19 mouse cellular contexts compared by ENCODE assay signal in the genomic region with DNA sequence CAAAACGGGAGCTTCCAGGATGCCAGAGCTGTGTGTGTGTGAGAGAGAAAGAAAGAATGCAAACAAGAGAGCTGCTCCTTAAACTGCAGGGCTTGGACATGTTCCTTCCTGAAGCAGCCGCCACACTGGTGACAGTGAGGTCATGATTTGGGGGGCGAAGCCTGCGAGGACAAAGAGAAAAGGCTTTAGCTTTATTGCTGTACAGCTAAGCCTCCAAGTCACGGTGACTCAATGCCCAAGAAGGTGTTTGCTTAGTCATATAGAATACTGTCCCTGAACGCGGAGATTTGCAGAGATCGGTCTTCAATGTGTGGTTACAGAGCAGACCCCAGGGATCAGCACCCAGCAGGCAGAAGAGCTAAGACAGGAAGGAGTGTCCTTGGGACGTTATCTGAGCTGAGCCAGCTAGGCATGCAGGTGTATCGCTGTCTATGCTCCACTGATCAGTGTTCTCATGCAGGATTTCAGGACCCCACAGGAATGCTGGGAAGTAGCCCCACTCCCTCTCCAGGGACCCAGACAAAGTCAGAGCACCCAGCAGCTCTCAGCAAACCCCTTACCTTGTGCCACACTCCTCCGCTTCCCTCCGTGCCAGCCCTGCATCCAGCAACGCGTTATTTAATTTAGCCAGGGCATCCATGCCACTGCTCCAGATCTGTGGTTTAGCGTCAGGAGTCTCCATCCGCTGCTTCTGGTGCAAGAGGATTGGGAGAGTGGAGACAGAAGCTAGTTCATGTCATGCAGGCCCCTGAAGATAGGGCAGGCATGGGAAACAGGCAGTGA.
DNase-seq lines count a peak whose midpoint lies in the region; ATAC-seq and TF ChIP-seq lines count a peak whose summit lies in the region.
"Had no signal": no experiment of that assay in that cellular context is flagged by ENCODE, and none has a peak within 500 bp of the region (broad histone marks: within the 10 kb centered on the region; RNA-seq: fewer than 3 reads in every experiment).

No protein-coding gene starts in this region.

- H3K9ac ChIP-seq in midbrain, embryonic 12.5 days (replicated peaks) = no peak overlapping the region
- no peak overlapping the region for H3K9ac ChIP-seq in midbrain, postnatal 0 days (replicated peaks; ENCODE audit: low read length, poor library complexity, severe bottlenecking)
- no peak overlapping the region for H3K9ac ChIP-seq in midbrain, embryonic 14.5 days (replicated peaks; ENCODE audit: low read length)
- no peak overlapping the region for H3K9ac ChIP-seq in stomach, embryonic 16.5 days (ENCODE audit: low read length)
- H3K9ac ChIP-seq: embryonic facial prominence, embryonic 12.5 days; forebrain, embryonic 15.5 days; heart, embryonic 12.5 days; hindbrain, embryonic 15.5 days had no signal

- DNase-seq in heart, adult 11 months = peak; percentile 63
- DNase-seq in heart, postnatal 14 days = no peak
- no peak for DNase-seq in midbrain, postnatal 0 days (ENCODE audit: low spot score)
- peak; percentile 37 for DNase-seq in midbrain, embryonic 14.5 days
- no peak for DNase-seq in yolk sac, embryonic 10.5 days (ENCODE audit: low spot score)
- DNase-seq in spleen, adult 12 weeks (ENCODE audit: low spot score) = no peak
- DNase-seq: adrenal gland, adult 8-10 months; adrenal gland, postnatal 36 days; cerebellum, adult 8-10 months; cerebellum, postnatal 14 days; embryo, embryonic 11 days; gastrocnemius, postnatal 14 days; heart, postnatal 36 days had no signal

- no peaks in the 10 kb centered on the region for H3K27me3 ChIP-seq in midbrain, embryonic 12.5 days
- H3K27me3 ChIP-seq in midbrain, postnatal 0 days (ENCODE audit: insufficient read depth, low read length) = no peaks in the 10 kb centered on the region
- H3K27me3 ChIP-seq in midbrain, embryonic 14.5 days (ENCODE audit: control insufficient read depth, insufficient read depth, low read length) = no peaks in the 10 kb centered on the region
- no peaks in the 10 kb centered on the region for H3K27me3 ChIP-seq in stomach, embryonic 16.5 days (ENCODE audit: control insufficient read depth, insufficient read depth, low read length)
- H3K27me3 ChIP-seq: embryonic facial prominence, embryonic 12.5 days; forebrain, embryonic 15.5 days; hindbrain, embryonic 15.5 days had no signal

- no peaks in the 10 kb centered on the region for H3K9me3 ChIP-seq in midbrain, embryonic 12.5 days
- no peaks in the 10 kb centered on the region for H3K9me3 ChIP-seq in midbrain, postnatal 0 days (ENCODE audit: low read length)
- H3K9me3 ChIP-seq in midbrain, embryonic 14.5 days (ENCODE audit: control insufficient read depth, low read length) = no peaks in the 10 kb centered on the region
- H3K9me3 ChIP-seq in stomach, embryonic 16.5 days (replicated peaks; ENCODE audit: control insufficient read depth, low read length) = no peaks in the 10 kb centered on the region
- H3K9me3 ChIP-seq: embryonic facial prominence, embryonic 12.5 days; forebrain, embryonic 15.5 days; heart, embryonic 12.5 days; hindbrain, embryonic 15.5 days had no signal

- no peak overlapping the region for H3K4me3 ChIP-seq in midbrain, embryonic 12.5 days
- H3K4me3 ChIP-seq in midbrain, postnatal 0 days (ENCODE audit: low read depth, low read length) = no peak overlapping the region
- H3K4me3 ChIP-seq in midbrain, embryonic 14.5 days (replicated peaks; ENCODE audit: low read depth, low read length) = no peak overlapping the region
- H3K4me3 ChIP-seq in stomach, embryonic 16.5 days (replicated peaks; ENCODE audit: low read length) = no peak overlapping the region
- H3K4me3 ChIP-seq: embryonic facial prominence, embryonic 12.5 days; forebrain, embryonic 15.5 days; heart, embryonic 12.5 days; hindbrain, embryonic 15.5 days had no signal

- 70% methylated on average over 16 of the region's 16 CpGs for WGBS in midbrain, embryonic 12.5 days
- 63% methylated on average over 16 of the region's 16 CpGs for WGBS in midbrain, postnatal 0 days
- WGBS in midbrain, embryonic 14.5 days = 63% methylated on average over 16 of the region's 16 CpGs
- 65% methylated on average over 16 of the region's 16 CpGs for WGBS in stomach, embryonic 16.5 days

- TF ChIP-seq CTCF in midbrain, postnatal 0 days (IDR thresholded peaks at IDR 0.05) = no peak

- H3K36me3 ChIP-seq in midbrain, embryonic 12.5 days = no peaks in the 10 kb centered on the region
- no peaks in the 10 kb centered on the region for H3K36me3 ChIP-seq in midbrain, postnatal 0 days (ENCODE audit: insufficient read depth, low read length)
- H3K36me3 ChIP-seq in midbrain, embryonic 14.5 days (ENCODE audit: control insufficient read depth, insufficient read depth, low read length) = no peaks in the 10 kb centered on the region
- H3K36me3 ChIP-seq in stomach, embryonic 16.5 days (ENCODE audit: control insufficient read depth, insufficient read depth, low read length) = no peaks in the 10 kb centered on the region
- H3K36me3 ChIP-seq: embryonic facial prominence, embryonic 12.5 days; forebrain, embryonic 15.5 days; heart, embryonic 12.5 days; hindbrain, embryonic 15.5 days had no signal

- H3K4me2 ChIP-seq in midbrain, embryonic 12.5 days (replicated peaks) = no peak overlapping the region
- no peak overlapping the region for H3K4me2 ChIP-seq in midbrain, postnatal 0 days (ENCODE audit: low read depth, low read length, poor library complexity, severe bottlenecking)
- H3K4me2 ChIP-seq in midbrain, embryonic 14.5 days (ENCODE audit: low read length) = no peak overlapping the region
- no peak overlapping the region for H3K4me2 ChIP-seq in stomach, embryonic 16.5 days (ENCODE audit: low read depth, low read length)
- H3K4me2 ChIP-seq: embryonic facial prominence, embryonic 12.5 days; forebrain, embryonic 15.5 days; heart, embryonic 12.5 days; hindbrain, embryonic 15.5 days had no signal

- H3K4me1 ChIP-seq in midbrain, embryonic 12.5 days = peaks cover 9% of the 10 kb centered on the region; the same call in 1 of the 2 replicates
- no peaks in the 10 kb centered on the region for H3K4me1 ChIP-seq in midbrain, postnatal 0 days (ENCODE audit: insufficient read depth, low read length)
- H3K4me1 ChIP-seq in midbrain, embryonic 14.5 days (ENCODE audit: control insufficient read depth, insufficient read depth, low read length) = peaks cover 7% of the 10 kb centered on the region; the same call in 1 of the 2 replicates
- H3K4me1 ChIP-seq in stomach, embryonic 16.5 days (ENCODE audit: control insufficient read depth, insufficient read depth, low read length) = no peaks in the 10 kb centered on the region
- H3K4me1 ChIP-seq: embryonic facial prominence, embryonic 12.5 days; forebrain, embryonic 15.5 days; heart, embryonic 12.5 days; hindbrain, embryonic 15.5 days had no signal

- intact Hi-C loops in heart, postnatal 14 days (cut with DNase I) = no loop called here

- ATAC-seq in midbrain, embryonic 12.5 days (ENCODE audit: low FRiP score, low read depth) = no peak
- no peak for ATAC-seq in midbrain, postnatal 0 days (ENCODE audit: low FRiP score)
- no peak for ATAC-seq in midbrain, embryonic 14.5 days (ENCODE audit: low FRiP score, low TSS enrichment)
- ATAC-seq in stomach, embryonic 16.5 days (ENCODE audit: insufficient read depth, low FRiP score) = peak; percentile 53; the same call in 1 of the 2 replicates
- ATAC-seq: forebrain, embryonic 15.5 days had no signal

- H3K27ac ChIP-seq in midbrain, embryonic 12.5 days (replicated peaks) = peak overlapping the region; percentile 11; the same call in 1 of the 2 replicates
- H3K27ac ChIP-seq in midbrain, postnatal 0 days (ENCODE audit: low read depth, low read length) = no peak overlapping the region; the same call in 1 of the 2 replicates
- no peak overlapping the region for H3K27ac ChIP-seq in midbrain, embryonic 14.5 days (replicated peaks; ENCODE audit: low read depth, low read length)
- H3K27ac ChIP-seq in stomach, embryonic 16.5 days (ENCODE audit: low read length) = 0 out of 2 replicates have a peak overlapping the region, but pooled peaks have one; percentile 52
- H3K27ac ChIP-seq: embryonic facial prominence, embryonic 12.5 days; forebrain, embryonic 15.5 days; hindbrain, embryonic 15.5 days had no signal

Comparison
In these comparisons a context has a peak if more than half of its experiments do, and no peak if none do; other contexts are left out.
1. DNase-seq: peak in heart, adult 11 months (single experiment) and midbrain, embryonic 14.5 days (single experiment); none in heart, postnatal 14 days (0 of 2), midbrain, postnatal 0 days (single experiment), yolk sac, embryonic 10.5 days (single experiment) and spleen, adult 12 weeks (single experiment).
2. H3K27ac ChIP-seq: peak in midbrain, embryonic 12.5 days (single experiment) and stomach, embryonic 16.5 days (single experiment); none in midbrain, postnatal 0 days (single experiment) and midbrain, embryonic 14.5 days (single experiment).